Mouse (Mus musculus): ENCODE data around the gene Lrrc45. TPM values are rescaled to one million over a fixed set of nuclear protein-coding genes. Genes with fewer than 3 reads are reported as not detected.
"Not testable (repeated sequence)": the region's sequence is repeated elsewhere in the genome, so short reads cannot be mapped to it uniquely, and the experiment has no call there.

Gene Lrrc45
- polyA plus RNA-seq, 1 experiment from 2014 or later, result 34.4 TPM

DNA sequence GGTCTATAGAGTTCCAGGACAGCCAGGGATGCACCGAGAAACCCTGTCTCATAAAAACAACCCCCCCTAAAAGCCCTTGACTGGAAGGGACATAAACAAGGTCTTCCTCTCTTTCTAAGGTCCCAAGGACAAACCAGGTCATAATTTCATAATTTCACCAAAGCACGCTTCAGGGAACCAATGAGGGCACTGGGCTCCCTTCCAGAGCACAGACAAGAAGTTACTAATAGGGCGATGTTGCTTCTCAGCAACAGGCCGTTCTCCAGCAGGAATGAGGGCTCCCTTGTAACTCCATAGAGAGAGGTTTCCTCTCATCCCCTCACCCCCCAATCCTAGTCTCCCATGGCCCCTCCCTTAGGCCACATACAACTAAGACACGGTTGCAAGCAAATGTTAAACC is 27.3 kb downstream of the Lrrc45 start:
- no peak overlapping the region for H3K4me2 ChIP-seq (replicated peaks; ENCODE audit: low read depth, low read length)
- no peak for ATAC-seq (ENCODE audit: low FRiP score)
- WGBS, result 87% methylated on average over 5 of the region's 5 CpGs

DNA sequence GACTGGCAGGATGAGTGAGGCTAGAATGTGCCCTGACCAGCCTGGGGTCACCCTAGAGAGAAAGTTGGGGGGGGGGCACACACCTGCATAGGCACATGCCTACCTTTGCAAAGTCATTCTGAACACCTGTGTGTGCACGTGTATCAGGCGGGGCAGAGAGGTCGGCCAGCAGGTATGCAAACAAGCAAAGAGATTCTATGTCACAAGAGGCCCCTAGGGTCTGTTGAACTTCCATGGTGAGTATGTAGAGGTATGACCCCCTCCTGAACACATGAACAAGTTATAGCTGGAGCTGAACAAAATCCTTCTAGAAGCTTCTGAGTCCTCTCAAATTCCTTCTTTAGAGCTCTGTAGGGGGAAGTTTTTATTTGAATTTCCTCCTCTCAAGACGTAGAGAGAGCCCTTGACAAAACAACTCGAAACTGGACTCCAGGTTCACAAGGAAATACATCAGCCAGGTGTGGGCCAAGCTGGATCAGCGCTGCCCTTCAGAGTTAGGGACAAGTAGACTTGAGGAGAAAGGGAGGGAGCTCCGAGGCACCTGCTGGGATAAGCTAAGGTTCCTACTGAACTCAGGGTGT is 30.5 kb downstream of the Lrrc45 start:
- no peaks in the 10 kb centered on the region for H3K9me3 ChIP-seq (ENCODE audit: control insufficient read depth, low read length)
- DNase-seq (ENCODE audit: low spot score) (no peak), ATAC-seq (ENCODE audit: low FRiP score) (no peak)
- H3K36me3 ChIP-seq (ENCODE audit: control insufficient read depth, insufficient read depth, low read length), result no peaks in the 10 kb centered on the region
- H3K4me2 ChIP-seq (replicated peaks; ENCODE audit: low read depth, low read length), result no peak overlapping the region
- H3K27me3 ChIP-seq (ENCODE audit: control insufficient read depth, insufficient read depth, low read length), result no peaks in the 10 kb centered on the region
- H3K4me3 ChIP-seq (ENCODE audit: low read depth, low read length), result no peak overlapping the region
- no peak overlapping the region for H3K27ac ChIP-seq (ENCODE audit: low read depth, low read length)
- no peaks in the 10 kb centered on the region for H3K4me1 ChIP-seq (replicated peaks; ENCODE audit: control insufficient read depth, insufficient read depth, low read length)
- 84% methylated on average over 7 of the region's 7 CpGs for WGBS
- no peak overlapping the region for H3K9ac ChIP-seq (ENCODE audit: low read depth, low read length)

More for the DNA sequence above, 27.3 kb downstream of the Lrrc45 start:
- no peaks in the 10 kb centered on the region for H3K9me3 ChIP-seq (ENCODE audit: control insufficient read depth, low read length)
- no peak overlapping the region for H3K9ac ChIP-seq (ENCODE audit: low read depth, low read length)
- H3K27me3 ChIP-seq (ENCODE audit: control insufficient read depth, insufficient read depth, low read length), result no peaks in the 10 kb centered on the region
- H3K4me1 ChIP-seq (replicated peaks; ENCODE audit: control insufficient read depth, insufficient read depth, low read length), result no peaks in the 10 kb centered on the region
- DNase-seq (ENCODE audit: low spot score), result no peak
- H3K4me3 ChIP-seq (ENCODE audit: low read depth, low read length), result no peak overlapping the region
- no peak overlapping the region for H3K27ac ChIP-seq (ENCODE audit: low read depth, low read length)
- H3K36me3 ChIP-seq (ENCODE audit: control insufficient read depth, insufficient read depth, low read length), result no peaks in the 10 kb centered on the region

DNA sequence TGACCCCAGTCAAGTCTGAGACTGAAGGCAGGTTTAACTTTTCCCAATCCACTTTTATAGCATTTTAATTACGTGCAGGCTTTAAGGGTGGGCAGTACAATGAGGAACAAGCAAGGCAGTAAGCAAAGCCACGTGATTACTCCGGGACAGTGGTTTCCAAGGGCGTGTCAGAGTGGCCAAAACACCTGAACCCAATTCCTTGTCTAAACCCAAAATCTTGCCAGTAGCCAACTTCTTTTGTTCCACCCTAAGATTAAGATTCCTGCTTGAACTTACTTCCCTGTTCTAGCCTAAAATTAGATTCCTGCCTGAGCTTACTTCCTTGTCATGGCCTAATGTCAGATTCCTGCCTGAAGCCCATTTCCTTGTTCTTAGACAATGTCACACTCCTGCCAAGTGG is 34.2 kb downstream of the Lrrc45 start:
- no peaks in the 10 kb centered on the region for H3K27me3 ChIP-seq (ENCODE audit: control insufficient read depth, insufficient read depth, low read length)
- ATAC-seq (ENCODE audit: low FRiP score), result no peak
- 88% methylated on average over 4 of the region's 4 CpGs for WGBS
- no peak for DNase-seq (ENCODE audit: low spot score)
- H3K4me3 ChIP-seq (ENCODE audit: low read depth, low read length), result no peak overlapping the region
- no peak overlapping the region for H3K4me2 ChIP-seq (replicated peaks; ENCODE audit: low read depth, low read length)
- H3K36me3 ChIP-seq (ENCODE audit: control insufficient read depth, insufficient read depth, low read length), result no peaks in the 10 kb centered on the region
- H3K9ac ChIP-seq (ENCODE audit: low read depth, low read length), result no peak overlapping the region
- no peak overlapping the region for H3K27ac ChIP-seq (ENCODE audit: low read depth, low read length)
- H3K9me3 ChIP-seq (ENCODE audit: control insufficient read depth, low read length), result no peaks in the 10 kb centered on the region
- no peaks in the 10 kb centered on the region for H3K4me1 ChIP-seq (replicated peaks; ENCODE audit: control insufficient read depth, insufficient read depth, low read length)

DNA sequence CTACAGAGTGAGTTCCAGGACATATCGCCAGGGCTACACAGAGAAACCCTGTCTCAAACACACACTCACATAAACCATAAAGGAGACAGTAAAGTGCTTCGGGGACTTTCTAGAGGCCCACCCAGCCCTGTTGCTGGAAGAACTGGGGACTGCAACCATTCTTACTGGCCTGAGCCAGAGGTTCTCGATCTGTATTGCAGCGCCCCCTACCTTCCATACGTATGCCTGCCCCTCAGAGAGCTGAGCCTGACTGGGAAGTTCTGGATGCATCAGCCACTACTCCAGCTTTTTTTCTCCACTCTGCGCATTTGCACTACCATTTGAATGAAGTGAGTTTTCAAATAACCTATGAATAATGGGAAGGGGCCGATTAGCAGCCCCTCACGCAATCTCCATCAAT is 35.7 kb downstream of the Lrrc45 start:
- Histone ChIP-seq H3K4me2 (replicated peaks; ENCODE audit: low read depth, low read length) (no peak overlapping the region), H3K27ac (ENCODE audit: low read depth, low read length) (no peak overlapping the region), H3K9me3 (ENCODE audit: control insufficient read depth, low read length) (no peaks in the 10 kb centered on the region), H3K9ac (ENCODE audit: low read depth, low read length) (no peak overlapping the region), H3K4me1 (replicated peaks; ENCODE audit: control insufficient read depth, insufficient read depth, low read length) (no peaks in the 10 kb centered on the region), H3K4me3 (ENCODE audit: low read depth, low read length) (no peak overlapping the region), H3K27me3 (ENCODE audit: control insufficient read depth, insufficient read depth, low read length) (no peaks in the 10 kb centered on the region), H3K36me3 (ENCODE audit: control insufficient read depth, insufficient read depth, low read length) (no peaks in the 10 kb centered on the region)
- WGBS, result 63% methylated on average over 8 of the region's 8 CpGs
- ATAC-seq (ENCODE audit: low FRiP score) (no peak), DNase-seq (ENCODE audit: low spot score) (peak; percentile 36)

DNA sequence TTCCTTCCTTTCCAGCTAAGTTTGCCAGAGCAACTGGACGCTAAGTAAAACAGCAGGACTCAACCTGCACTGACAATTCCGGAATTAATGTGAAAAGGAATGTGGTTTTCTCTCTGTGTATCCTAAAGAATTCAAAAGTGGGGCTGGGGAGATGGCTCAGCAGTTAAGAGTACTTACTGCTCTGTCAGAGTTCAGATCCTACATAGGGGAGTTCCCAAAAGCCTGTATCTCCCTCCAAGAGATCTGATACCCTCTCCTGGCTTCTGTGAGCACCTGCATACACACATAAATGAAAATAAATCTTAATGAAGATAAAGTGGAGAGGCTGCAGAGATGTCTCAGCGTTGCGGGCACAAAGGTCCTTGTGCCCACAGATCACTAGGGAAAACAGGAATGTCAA is 37.9 kb downstream of the Lrrc45 start:
- Histone ChIP-seq H3K27me3 (ENCODE audit: control insufficient read depth, insufficient read depth, low read length) (no peaks in the 10 kb centered on the region), H3K9me3 (ENCODE audit: control insufficient read depth, low read length) (no peaks in the 10 kb centered on the region), H3K36me3 (ENCODE audit: control insufficient read depth, insufficient read depth, low read length) (no peaks in the 10 kb centered on the region), H3K9ac (ENCODE audit: low read depth, low read length) (no peak overlapping the region), H3K4me2 (replicated peaks; ENCODE audit: low read depth, low read length) (no peak overlapping the region), H3K4me1 (replicated peaks; ENCODE audit: control insufficient read depth, insufficient read depth, low read length) (no peaks in the 10 kb centered on the region), H3K4me3 (ENCODE audit: low read depth, low read length) (no peak overlapping the region), H3K27ac (ENCODE audit: low read depth, low read length) (no peak overlapping the region)
- DNase-seq (ENCODE audit: low spot score), result no peak
- WGBS, result 66% methylated on average over 4 of the region's 4 CpGs
- ATAC-seq (ENCODE audit: low FRiP score), result no peak

DNA sequence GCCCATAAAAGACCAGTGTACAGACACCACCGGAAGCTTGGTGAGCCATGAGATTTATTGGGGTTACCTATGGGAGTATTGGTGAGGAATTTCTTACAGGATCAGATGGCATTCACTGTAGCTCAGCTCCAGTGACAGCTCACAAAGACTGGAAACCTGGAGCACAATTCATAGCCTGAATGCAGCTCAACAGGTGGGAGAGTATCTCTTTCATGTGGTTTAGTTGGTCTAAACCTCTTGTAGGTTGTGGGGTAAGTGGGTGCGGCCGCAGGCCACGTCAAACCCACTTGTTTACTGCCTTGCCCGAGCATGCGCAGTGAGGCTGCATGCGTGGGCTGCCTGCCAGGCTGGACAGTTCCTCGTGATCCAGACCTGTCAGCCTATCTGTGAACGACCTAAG is 46.5 kb downstream of the Lrrc45 start:
- Histone ChIP-seq H3K27ac (ENCODE audit: low read depth, low read length) (no peak overlapping the region), H3K27me3 (ENCODE audit: control insufficient read depth, insufficient read depth, low read length) (peaks cover 3% of the 10 kb centered on the region; the same call in 1 of the 2 replicates), H3K4me1 (replicated peaks; ENCODE audit: control insufficient read depth, insufficient read depth, low read length) (no peaks in the 10 kb centered on the region), H3K36me3 (ENCODE audit: control insufficient read depth, insufficient read depth, low read length) (no peaks in the 10 kb centered on the region), H3K4me3 (ENCODE audit: low read depth, low read length) (no peak overlapping the region), H3K4me2 (replicated peaks; ENCODE audit: low read depth, low read length) (no peak overlapping the region), H3K9ac (ENCODE audit: low read depth, low read length) (no peak overlapping the region), H3K9me3 (ENCODE audit: control insufficient read depth, low read length) (0 out of 2 replicates have a peak, but pooled peaks cover 2% of the 10 kb centered on the region)
- ATAC-seq (ENCODE audit: low FRiP score) (no peak), DNase-seq (ENCODE audit: low spot score) (no peak)
- 90% methylated on average over 9 of the region's 9 CpGs for WGBS

DNA sequence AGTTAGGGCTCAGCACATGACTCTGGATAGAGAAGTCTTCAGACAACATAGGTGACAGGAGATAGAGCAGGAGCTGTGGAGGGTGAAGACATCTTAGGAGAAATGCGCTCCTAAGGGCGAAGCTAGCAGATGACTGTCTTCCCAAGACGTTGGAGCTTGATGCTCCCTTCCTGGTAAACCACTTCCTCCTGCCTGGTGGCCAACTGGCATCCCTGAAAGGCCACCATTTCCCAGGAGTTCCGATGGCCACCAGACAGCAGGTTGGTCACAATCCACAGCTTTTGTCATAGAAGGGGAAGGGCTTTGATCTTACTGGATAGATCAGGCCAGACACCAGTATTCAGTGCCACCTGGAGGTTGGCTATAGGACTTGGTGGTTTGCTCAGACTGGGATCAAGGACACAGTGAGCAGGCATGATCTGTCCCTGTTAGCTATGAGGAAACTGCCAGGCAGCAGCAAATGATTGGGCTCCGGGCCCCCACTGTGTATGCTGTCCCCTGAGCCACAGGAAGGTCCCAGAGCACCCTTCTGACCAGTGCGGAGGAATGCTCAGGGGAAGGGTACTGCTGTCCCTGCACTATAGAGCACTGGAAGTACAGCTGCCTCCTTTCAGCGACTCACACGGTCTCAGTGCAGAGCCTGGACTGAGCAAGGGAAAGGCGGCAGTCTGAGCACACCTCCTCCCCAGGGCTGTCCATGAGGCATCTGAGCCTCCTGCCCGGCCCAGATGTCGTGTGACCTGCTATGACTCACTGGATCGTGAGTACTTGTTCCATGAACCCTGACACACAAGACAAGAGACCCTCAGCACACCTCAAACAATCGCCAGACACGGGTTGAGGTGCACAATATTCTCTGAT is 48.3 kb downstream of the Lrrc45 start:
- 65% methylated on average over 14 of the region's 14 CpGs for WGBS
- no peak overlapping the region for H3K4me3 ChIP-seq (ENCODE audit: low read depth, low read length)
- DNase-seq (ENCODE audit: low spot score), result no peak
- peaks cover 3% of the 10 kb centered on the region; the same call in 1 of the 2 replicates for H3K27me3 ChIP-seq (ENCODE audit: control insufficient read depth, insufficient read depth, low read length)
- H3K36me3 ChIP-seq (ENCODE audit: control insufficient read depth, insufficient read depth, low read length), result no peaks in the 10 kb centered on the region
- 0 out of 2 replicates have a peak, but pooled peaks cover 2% of the 10 kb centered on the region for H3K9me3 ChIP-seq (ENCODE audit: control insufficient read depth, low read length)
- no peak for ATAC-seq (ENCODE audit: low FRiP score)
- no peaks in the 10 kb centered on the region for H3K4me1 ChIP-seq (replicated peaks; ENCODE audit: control insufficient read depth, insufficient read depth, low read length)
- no peak overlapping the region for H3K27ac ChIP-seq (ENCODE audit: low read depth, low read length)
- H3K9ac ChIP-seq (ENCODE audit: low read depth, low read length), result no peak overlapping the region
- no peak overlapping the region for H3K4me2 ChIP-seq (replicated peaks; ENCODE audit: low read depth, low read length)

DNA sequence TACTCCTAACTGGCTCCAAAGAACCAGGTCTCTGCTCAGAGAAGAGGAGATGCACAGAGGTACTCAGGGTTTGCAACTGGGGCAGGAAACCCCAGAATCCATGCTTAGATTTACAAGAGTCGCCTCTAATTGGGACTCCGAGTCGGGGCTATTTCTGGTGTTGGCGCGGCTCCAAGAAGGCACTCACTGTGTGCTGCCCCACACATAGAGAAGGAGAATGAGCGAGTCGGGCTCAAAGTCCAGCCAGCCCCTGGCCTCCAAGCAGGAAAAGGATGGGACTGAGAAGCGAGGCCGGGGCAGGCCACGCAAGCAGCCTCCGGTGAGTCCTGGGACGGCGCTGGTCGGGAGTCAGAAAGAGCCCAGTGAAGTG is 48.9 kb downstream of the Lrrc45 start, which contains the start of gene Hmga1b:
TSS of gene Hmga1b (plus strand) at position 123 of the 370 bp plus-strand sequence.
- H3K4me2 ChIP-seq (replicated peaks; ENCODE audit: low read depth, low read length); H3K27ac ChIP-seq (ENCODE audit: low read depth, low read length); H3K9ac ChIP-seq (ENCODE audit: low read depth, low read length); H3K4me1 ChIP-seq (replicated peaks; ENCODE audit: control insufficient read depth, insufficient read depth, low read length); DNase-seq (ENCODE audit: low spot score); ATAC-seq (ENCODE audit: low FRiP score); H3K9me3 ChIP-seq (ENCODE audit: control insufficient read depth, low read length); H3K4me3 ChIP-seq (ENCODE audit: low read depth, low read length); H3K36me3 ChIP-seq (ENCODE audit: control insufficient read depth, insufficient read depth, low read length); H3K27me3 ChIP-seq (ENCODE audit: control insufficient read depth, insufficient read depth, low read length): not testable (repeated sequence)
- 27% methylated on average over 14 of the region's 14 CpGs for WGBS

All from hindbrain, embryonic 11.5 days (tissue).